Mouse (Mus musculus) olfactory bulb, adult 2 months (tissue): ENCODE measurements around the gene Thada. TPM values are rescaled to one million over a fixed set of nuclear protein-coding genes. Genes with fewer than 3 reads are reported as not detected.

Source experiments
- H3K27ac ChIP-seq: fragments of 200-500 bp; 2 replicates; pipeline ENCODE4 v1.5.1; 2012; ENCODE audit warnings: low read depth, low read length; ENCODE audit not compliant: insufficient read depth
- H3K4me1 ChIP-seq: fragments of 200-500 bp; 2 replicates; pipeline ENCODE4 v1.6.1; 2012; ENCODE audit warnings: low read length; ENCODE audit not compliant: control insufficient read depth, insufficient read depth
- H3K4me3 ChIP-seq: fragments of 200-500 bp; 2 replicates; pipeline ENCODE4 v1.5.1; 2012; ENCODE audit warnings: mild to moderate bottlenecking, low read depth, low read length, moderate library complexity; ENCODE audit not compliant: insufficient read depth
- CTCF ChIP-seq: fragments of 200-500 bp; IDR thresholded peaks from 2 replicates; pipeline ENCODE4 v1.5.1; 2012; ENCODE audit warnings: low read depth, mild to moderate bottlenecking, low read length, moderate library complexity; ENCODE audit not compliant: insufficient read depth
- POLR2A ChIP-seq: fragments of 200-500 bp; IDR thresholded peaks from 2 replicates; pipeline ENCODE4 v1.6.1; 2012; ENCODE audit warnings: mild to moderate bottlenecking, low read depth, low read length, moderate library complexity; ENCODE audit not compliant: insufficient read depth
- WGBS: fragments of 180-500 bp; shearing (Covaris S2); methylation state at CpG from one replicate; pipeline ENCODE4 v1.1.7; 2018; 5-methylcytosine and 5-hydroxymethylcytosine counted together
- polyA plus RNA-seq: library from polyadenylated mRNA; stranded (reverse); fragments of >200 nt; gene quantifications from 2 replicates; pipeline ENCODE4 v1.2.4, GENCODE M21; 2012; ENCODE audit warnings: low replicate concordance; ENCODE audit not compliant: missing spikeins, insufficient read depth, insufficient read length

Thada gene
- polyA plus RNA-seq, 1 experiment, result not detected

DNA sequence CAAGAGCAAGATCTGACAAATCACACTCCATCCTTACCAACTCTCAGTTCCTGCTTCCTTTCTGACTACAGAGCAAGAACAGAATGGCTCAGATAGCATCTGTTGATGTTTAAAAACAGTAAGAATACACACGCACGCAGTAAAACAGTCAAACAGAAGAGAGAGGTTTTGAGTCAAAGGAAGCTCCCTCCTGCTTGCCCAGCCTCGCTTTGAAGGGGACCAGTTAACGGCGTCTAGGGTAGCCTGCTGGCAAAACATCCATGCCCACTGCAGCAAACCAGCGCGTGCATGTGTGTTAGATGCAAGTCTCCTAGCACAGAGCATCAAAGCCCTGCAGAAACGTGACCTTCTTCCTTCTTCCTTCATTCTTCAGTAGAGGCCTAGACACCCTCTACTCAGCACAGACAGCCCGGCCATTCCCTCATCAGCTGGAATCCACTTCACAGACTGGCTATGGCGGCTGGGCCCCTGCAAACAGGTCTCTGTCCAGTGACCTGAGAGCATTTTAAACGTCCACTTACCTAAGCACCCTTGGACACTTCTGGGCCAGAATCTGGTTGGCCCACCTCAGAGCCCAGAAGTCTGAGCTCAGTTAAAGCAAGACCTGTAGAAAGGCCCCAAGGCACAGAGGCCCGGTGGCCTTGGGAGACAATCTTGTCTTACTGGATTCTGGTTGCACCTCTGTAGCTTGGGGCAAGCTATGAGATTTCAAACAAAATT is 302.8 kb downstream of the Thada start:
- Histone ChIP-seq H3K4me1 (peaks cover 6% of the 10 kb centered on the region), H3K4me3 (no peak overlapping the region), H3K27ac (no peak overlapping the region)
- 88% methylated on average over 12 of the region's 12 CpGs for WGBS
- TF ChIP-seq CTCF (no peak), POLR2A (no peak)

DNA sequence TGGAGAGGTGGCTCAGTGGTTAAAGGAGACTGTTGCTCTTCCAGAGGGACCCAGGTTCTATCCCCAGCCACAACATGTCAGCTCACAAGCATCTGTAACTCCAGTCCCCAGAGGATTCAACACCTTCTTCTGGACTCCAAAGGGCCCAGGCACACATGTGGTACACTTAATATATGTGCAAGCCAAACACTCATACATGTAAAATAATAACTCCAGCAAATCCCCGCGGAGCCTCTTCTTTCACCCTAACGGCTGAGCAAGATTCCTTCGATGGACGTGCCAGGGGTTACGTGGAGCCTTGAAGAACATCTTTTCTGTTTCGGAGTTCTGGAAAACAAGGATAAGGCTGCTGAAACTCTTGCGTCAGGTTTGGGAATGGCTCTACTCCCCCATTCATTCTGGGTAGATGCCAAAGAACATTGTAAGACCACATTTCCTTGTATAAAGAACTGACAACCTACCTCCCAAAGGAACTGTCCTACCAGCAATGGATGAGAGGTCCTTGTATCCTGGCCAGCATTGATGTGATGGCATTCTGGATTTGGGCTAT is 303.7 kb downstream of the Thada start:
- no peak overlapping the region for H3K27ac ChIP-seq
- WGBS, result 94% methylated on average over 8 of the region's 8 CpGs
- no peak overlapping the region for H3K4me3 ChIP-seq
- no peak for TF ChIP-seq CTCF
- TF ChIP-seq POLR2A, result no peak
- peaks cover 6% of the 10 kb centered on the region for H3K4me1 ChIP-seq

DNA sequence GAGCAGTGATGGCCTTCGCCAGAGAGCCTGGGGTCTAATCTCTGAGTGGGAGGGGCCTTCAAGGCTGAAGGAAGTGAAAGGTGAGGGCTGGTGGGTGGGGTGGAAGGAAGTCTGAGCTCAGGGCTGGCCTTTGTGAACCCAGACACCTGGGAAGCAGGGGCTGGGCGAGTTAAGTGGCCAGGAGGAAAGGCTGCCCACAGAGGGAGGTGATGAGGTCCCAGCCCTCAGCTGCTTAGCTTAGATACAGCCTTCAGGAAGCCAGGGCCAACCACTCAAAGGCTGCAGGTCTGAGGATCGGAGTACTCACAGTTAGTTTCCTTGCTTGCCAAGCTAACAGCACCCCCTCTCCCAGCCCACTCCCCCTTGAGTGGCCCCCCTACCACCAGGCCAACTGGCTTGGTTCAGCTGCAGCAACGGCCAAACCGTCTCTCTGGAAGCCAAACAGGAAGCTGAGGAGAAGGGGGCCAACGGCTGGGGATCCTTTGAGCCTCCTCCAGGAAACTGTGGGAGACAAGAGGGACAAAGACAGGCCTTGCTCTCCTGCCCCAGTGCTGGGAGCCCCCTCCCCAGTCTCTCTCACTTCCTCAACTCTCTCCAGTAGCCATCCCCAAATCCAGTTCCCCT is 304.7 kb downstream of the Thada start:
- Histone ChIP-seq H3K4me3 (no peak overlapping the region), H3K27ac (no peak overlapping the region), H3K4me1 (peaks cover 6% of the 10 kb centered on the region)
- TF ChIP-seq POLR2A, result no peak
- TF ChIP-seq CTCF, result no peak
- WGBS, result 74% methylated on average over 6 of the region's 6 CpGs

DNA sequence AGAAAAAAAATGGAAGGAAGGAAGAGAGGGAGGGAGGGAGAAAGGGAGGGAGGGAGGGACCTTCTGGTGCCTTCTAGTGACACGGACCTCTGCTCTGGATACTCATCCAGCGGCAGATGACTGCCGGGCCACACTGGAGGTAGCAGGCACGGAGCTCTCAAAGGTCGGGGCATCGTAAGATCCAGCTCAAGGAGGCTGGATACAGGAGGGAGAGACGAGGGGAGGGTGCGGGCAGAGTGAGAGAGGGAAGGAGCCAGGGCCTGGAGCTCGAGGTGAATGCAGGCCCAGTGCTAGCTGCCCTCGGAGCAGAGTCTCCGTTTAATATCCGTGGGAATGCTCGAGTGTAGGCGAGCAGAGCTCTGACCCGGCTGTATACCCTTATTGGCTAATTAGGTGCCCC is 307.1 kb downstream of the Thada start:
- Histone ChIP-seq H3K4me3 (no peak overlapping the region), H3K4me1 (peaks cover 6% of the 10 kb centered on the region), H3K27ac (no peak overlapping the region)
- TF ChIP-seq POLR2A, result no peak
- TF ChIP-seq CTCF, result no peak
- WGBS, result 82% methylated on average over 15 of the region's 15 CpGs

DNA sequence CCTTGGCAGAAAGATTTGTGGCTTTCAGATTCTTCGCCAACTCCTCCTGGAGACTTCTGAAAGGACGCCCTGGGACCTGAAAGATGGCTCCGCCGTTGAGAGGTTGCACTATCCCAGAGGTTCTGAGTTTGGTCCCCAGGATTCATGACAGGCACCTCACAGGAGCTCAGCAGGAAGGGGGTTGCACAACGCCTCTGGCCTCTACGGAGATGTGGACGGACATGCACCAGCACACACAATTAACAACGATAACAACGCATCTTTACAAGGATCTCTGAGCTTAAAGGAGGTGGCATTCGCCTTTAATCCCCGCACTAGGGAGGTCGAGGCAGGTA is 307.6 kb downstream of the Thada start:
- Histone ChIP-seq H3K4me1 (peaks cover 10% of the 10 kb centered on the region), H3K27ac (no peak overlapping the region), H3K4me3 (no peak overlapping the region)
- 94% methylated on average over 12 of the region's 12 CpGs for WGBS
- no peak for TF ChIP-seq POLR2A
- no peak for TF ChIP-seq CTCF

DNA sequence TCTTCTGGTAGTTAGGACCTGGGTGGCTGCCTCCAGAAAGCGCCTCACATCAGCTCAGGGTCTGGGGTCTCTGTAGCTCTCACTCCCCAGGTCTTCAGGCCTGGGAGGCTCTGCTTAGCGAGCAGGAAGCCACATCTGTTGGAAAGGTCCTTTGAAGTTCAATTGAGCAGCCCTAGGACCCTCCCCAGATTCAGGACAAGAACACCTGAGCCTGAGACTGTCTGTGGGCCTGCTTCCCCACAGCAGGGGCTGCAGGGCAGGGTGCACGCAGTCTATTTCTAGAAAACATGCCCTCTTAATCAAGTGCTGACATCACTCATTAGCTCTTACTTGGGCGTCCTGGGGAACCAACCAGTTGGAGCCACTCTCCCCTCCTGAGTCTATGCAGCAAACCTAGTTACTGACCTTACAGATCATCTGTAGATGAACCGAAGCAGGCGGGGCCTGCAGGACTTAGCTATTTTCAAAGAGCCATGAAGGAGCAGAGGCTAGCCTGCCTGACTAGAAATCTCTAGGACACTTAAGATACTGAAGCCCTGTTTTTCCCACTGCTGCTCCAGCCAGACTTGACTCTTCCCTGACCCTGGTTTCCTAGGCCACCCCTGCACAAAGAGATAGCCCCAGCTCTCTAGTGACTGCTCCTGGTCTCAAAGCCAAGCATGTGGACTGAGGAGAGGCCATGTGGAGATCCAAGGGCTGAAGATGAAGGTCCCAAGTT is 308.1 kb downstream of the Thada start:
- no peak overlapping the region for H3K4me3 ChIP-seq
- H3K4me1 ChIP-seq, result peaks cover 14% of the 10 kb centered on the region
- no peak overlapping the region for H3K27ac ChIP-seq
- TF ChIP-seq POLR2A (no peak), CTCF (no peak)
- WGBS, result 98% methylated on average over 6 of the region's 6 CpGs

DNA sequence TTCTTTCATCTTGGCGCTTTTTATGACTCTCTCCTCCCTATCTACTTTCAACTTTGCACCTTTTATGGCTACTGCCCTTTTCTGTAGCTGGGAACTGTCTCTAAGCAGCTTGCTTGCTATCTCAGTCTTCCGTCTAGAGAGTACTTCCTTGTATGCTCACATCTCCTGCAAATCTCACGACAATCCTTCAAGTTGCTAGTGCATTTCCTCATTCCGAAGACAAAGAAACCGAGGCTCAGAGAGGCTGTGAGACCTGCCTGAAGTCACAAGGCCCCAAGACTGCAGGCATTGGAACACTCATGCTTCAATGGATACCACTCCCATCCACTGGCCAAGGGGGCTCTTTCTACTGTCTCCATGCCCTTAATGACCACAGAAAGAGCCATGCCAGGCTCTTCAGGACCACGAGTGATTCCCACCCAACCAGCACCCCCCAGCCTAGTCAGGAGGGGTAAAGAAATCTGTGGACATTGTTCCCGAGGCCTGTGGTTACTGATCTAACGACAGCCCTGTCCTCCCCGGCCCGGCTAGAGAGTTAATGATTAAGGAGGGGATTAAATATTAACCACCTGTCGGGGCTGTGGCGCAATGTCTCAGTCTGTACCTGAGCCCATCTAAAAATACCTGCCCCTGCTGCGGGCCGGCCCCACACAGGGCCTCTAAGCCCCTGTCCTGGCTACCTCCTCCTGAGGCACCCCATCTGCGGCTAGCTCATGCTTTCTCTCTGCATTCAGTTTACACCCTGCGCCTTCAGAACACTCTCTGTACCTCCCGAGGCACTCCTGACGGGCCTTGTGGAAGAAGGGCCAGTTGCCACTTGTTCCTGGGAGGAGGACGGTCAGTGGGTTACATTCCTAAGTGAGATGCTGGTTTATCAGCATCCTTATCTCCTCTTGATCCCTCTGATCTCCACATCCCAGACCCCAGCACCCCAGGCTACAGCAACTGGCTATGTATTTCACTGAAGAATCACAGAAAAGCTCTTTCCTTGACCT is 309.0 kb downstream of the Thada start:
- WGBS, result 87% methylated on average over 19 of the region's 19 CpGs
- H3K4me1 ChIP-seq, result peaks cover 14% of the 10 kb centered on the region
- H3K27ac ChIP-seq, result no peak overlapping the region
- TF ChIP-seq POLR2A, result no peak
- TF ChIP-seq CTCF, result no peak
- no peak overlapping the region for H3K4me3 ChIP-seq

DNA sequence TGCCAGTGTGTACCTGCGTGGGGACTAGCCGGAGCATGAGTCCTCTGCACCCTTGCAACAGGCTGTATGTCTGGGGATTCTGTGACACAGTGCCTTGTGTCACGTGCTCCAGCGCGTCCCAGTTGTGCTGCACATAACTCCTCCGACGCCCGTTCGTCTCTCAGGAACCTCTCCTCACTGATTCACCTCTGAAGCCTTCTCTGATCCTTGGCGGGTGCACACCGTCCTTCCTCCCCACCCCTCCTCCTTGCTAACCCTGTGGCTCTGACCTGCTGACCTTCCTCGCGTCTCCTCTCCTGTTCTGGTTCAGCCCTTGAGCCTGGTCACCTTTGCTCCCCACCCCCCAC is 309.8 kb downstream of the Thada start:
- TF ChIP-seq POLR2A (no peak), CTCF (no peak)
- H3K4me1 ChIP-seq, result peaks cover 9% of the 10 kb centered on the region
- H3K4me3 ChIP-seq, result no peak overlapping the region
- H3K27ac ChIP-seq, result no peak overlapping the region
- 89% methylated on average over 13 of the region's 13 CpGs for WGBS
